27 mouse cellular contexts compared by ENCODE assay signal in the genomic region with DNA sequence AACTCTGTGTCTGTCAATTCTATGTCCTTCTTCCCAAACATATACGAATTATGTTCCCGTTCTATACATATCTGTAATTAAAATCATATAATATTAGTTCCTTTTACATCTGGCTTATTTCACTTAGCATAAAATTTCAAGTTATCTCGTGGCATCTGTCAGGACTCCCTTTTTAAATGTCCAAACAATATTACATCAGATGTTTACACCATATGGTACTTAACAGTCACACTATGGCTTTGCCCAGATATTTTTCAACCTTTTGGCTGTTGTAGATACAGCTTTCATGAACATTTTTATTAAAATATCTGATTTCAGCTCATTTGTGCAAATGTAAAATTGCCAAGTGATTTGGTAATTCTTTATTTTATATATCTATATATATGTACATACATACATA.
"Had no signal": no experiment of that assay in that cellular context is flagged by ENCODE, and none has a peak within 500 bp of the region (broad histone marks: within the 10 kb centered on the region; RNA-seq: fewer than 3 reads in every experiment).

No protein-coding gene starts in this region.

- H3K9me3 ChIP-seq: embryonic facial prominence, embryonic 10.5 days; embryonic facial prominence, embryonic 12.5 days; embryonic facial prominence, embryonic 13.5 days; embryonic facial prominence, embryonic 15.5 days; forebrain, embryonic 10.5 days; forebrain, embryonic 12.5 days; forebrain, embryonic 13.5 days; forebrain, embryonic 15.5 days had no signal

- H3K4me3 ChIP-seq: embryonic facial prominence, embryonic 10.5 days; embryonic facial prominence, embryonic 12.5 days; embryonic facial prominence, embryonic 13.5 days; embryonic facial prominence, embryonic 15.5 days; erythroblast, embryonic 14.5 days; forebrain, embryonic 10.5 days; forebrain, embryonic 12.5 days; forebrain, embryonic 13.5 days; forebrain, embryonic 15.5 days; gastrocnemius, adult 2 months had no signal

- H3K4me1 ChIP-seq: embryonic facial prominence, embryonic 10.5 days; embryonic facial prominence, embryonic 13.5 days; embryonic facial prominence, embryonic 15.5 days; forebrain, embryonic 10.5 days; forebrain, embryonic 12.5 days; forebrain, embryonic 13.5 days; forebrain, embryonic 15.5 days had no signal

- H3K36me3 ChIP-seq: embryonic facial prominence, embryonic 10.5 days; embryonic facial prominence, embryonic 12.5 days; embryonic facial prominence, embryonic 13.5 days; embryonic facial prominence, embryonic 15.5 days; forebrain, embryonic 10.5 days; forebrain, embryonic 12.5 days; forebrain, embryonic 15.5 days had no signal

- ATAC-seq: forebrain, embryonic 13.5 days; forebrain, embryonic 14.5 days; forebrain, embryonic 15.5 days; forebrain, embryonic 16.5 days; forebrain, postnatal 0 days had no signal

- H3K27ac ChIP-seq: embryonic facial prominence, embryonic 10.5 days; embryonic facial prominence, embryonic 12.5 days; embryonic facial prominence, embryonic 13.5 days; embryonic facial prominence, embryonic 15.5 days; forebrain, embryonic 10.5 days; forebrain, embryonic 12.5 days; forebrain, embryonic 13.5 days; forebrain, embryonic 15.5 days; gastrocnemius, adult 2 months had no signal

- H3K9ac ChIP-seq: embryonic facial prominence, embryonic 12.5 days; embryonic facial prominence, embryonic 13.5 days; embryonic facial prominence, embryonic 15.5 days; forebrain, embryonic 12.5 days; forebrain, embryonic 13.5 days; forebrain, embryonic 15.5 days; forebrain, postnatal 0 days had no signal

- H3K4me2 ChIP-seq: embryonic facial prominence, embryonic 12.5 days; embryonic facial prominence, embryonic 13.5 days; embryonic facial prominence, embryonic 15.5 days; forebrain, embryonic 12.5 days; forebrain, embryonic 13.5 days; forebrain, embryonic 15.5 days had no signal

- DNase-seq: cerebellum, adult 2 months; cerebellum, adult 8-10 months; cerebellum, adult 9-10 months; cerebellum, adult 9-11 months; cerebellum, postnatal 10 days; cerebellum, postnatal 14 days; cerebellum, postnatal 25 days; cerebellum, postnatal 36 days; embryo, embryonic 11 days; forebrain, postnatal 0 days; gastrocnemius, adult 2 months; gastrocnemius, postnatal 10 days; gastrocnemius, postnatal 14 days; gastrocnemius, postnatal 25 days; gastrocnemius, postnatal 36 days; heart, adult 18-20 months had no signal

- H3K27me3 ChIP-seq: embryonic facial prominence, embryonic 12.5 days; embryonic facial prominence, embryonic 13.5 days; embryonic facial prominence, embryonic 15.5 days; forebrain, embryonic 12.5 days; forebrain, embryonic 13.5 days; forebrain, embryonic 15.5 days had no signal
